ENCODE assay signal across 27 mouse cellular contexts in genomic region chr6:48051666-48052065, GRCm38 (mm10).
"Had no signal": no experiment of that assay in that cellular context is flagged by ENCODE, and none has a peak within 500 bp of the region (broad histone marks: within the 10 kb centered on the region; RNA-seq: fewer than 3 reads in every experiment).

No protein-coding gene starts in this region.

- H3K4me3 ChIP-seq: embryonic facial prominence, embryonic 10.5 days; embryonic facial prominence, embryonic 12.5 days; embryonic facial prominence, embryonic 13.5 days; embryonic facial prominence, embryonic 15.5 days; erythroblast, embryonic 14.5 days; forebrain, embryonic 10.5 days; forebrain, embryonic 12.5 days; forebrain, embryonic 13.5 days; forebrain, embryonic 15.5 days; gastrocnemius, adult 2 months; heart, adult 2 months had no signal

- H3K27ac ChIP-seq: embryonic facial prominence, embryonic 10.5 days; embryonic facial prominence, embryonic 12.5 days; embryonic facial prominence, embryonic 13.5 days; embryonic facial prominence, embryonic 15.5 days; forebrain, embryonic 10.5 days; forebrain, embryonic 12.5 days; forebrain, embryonic 13.5 days; forebrain, embryonic 15.5 days; gastrocnemius, adult 2 months; heart, adult 2 months had no signal

- H3K4me2 ChIP-seq: embryonic facial prominence, embryonic 12.5 days; embryonic facial prominence, embryonic 13.5 days; embryonic facial prominence, embryonic 15.5 days; forebrain, embryonic 12.5 days; forebrain, embryonic 13.5 days; forebrain, embryonic 15.5 days had no signal

- H3K9ac ChIP-seq: embryonic facial prominence, embryonic 12.5 days; embryonic facial prominence, embryonic 13.5 days; embryonic facial prominence, embryonic 15.5 days; forebrain, embryonic 12.5 days; forebrain, embryonic 13.5 days; forebrain, embryonic 15.5 days; forebrain, postnatal 0 days had no signal

- DNase-seq: cerebellum, adult 8-10 months; cerebellum, adult 9-10 months; cerebellum, adult 9-11 months; cerebellum, postnatal 10 days; cerebellum, postnatal 14 days; cerebellum, postnatal 25 days; cerebellum, postnatal 36 days; embryo, embryonic 11 days; forebrain, postnatal 0 days; gastrocnemius, adult 2 months; gastrocnemius, postnatal 10 days; gastrocnemius, postnatal 14 days; gastrocnemius, postnatal 25 days; gastrocnemius, postnatal 36 days; heart, adult 18-20 months; heart, adult 2 months had no signal

- ATAC-seq: forebrain, embryonic 13.5 days; forebrain, embryonic 14.5 days; forebrain, embryonic 15.5 days; forebrain, embryonic 16.5 days; forebrain, postnatal 0 days had no signal

- H3K27me3 ChIP-seq: embryonic facial prominence, embryonic 12.5 days; embryonic facial prominence, embryonic 13.5 days; embryonic facial prominence, embryonic 15.5 days; forebrain, embryonic 12.5 days; forebrain, embryonic 13.5 days; forebrain, embryonic 15.5 days had no signal

- H3K9me3 ChIP-seq: embryonic facial prominence, embryonic 10.5 days; embryonic facial prominence, embryonic 12.5 days; embryonic facial prominence, embryonic 13.5 days; embryonic facial prominence, embryonic 15.5 days; forebrain, embryonic 10.5 days; forebrain, embryonic 12.5 days; forebrain, embryonic 13.5 days; forebrain, embryonic 15.5 days had no signal

- H3K36me3 ChIP-seq: embryonic facial prominence, embryonic 12.5 days; embryonic facial prominence, embryonic 13.5 days; embryonic facial prominence, embryonic 15.5 days; forebrain, embryonic 10.5 days; forebrain, embryonic 12.5 days; forebrain, embryonic 15.5 days had no signal
